Mouse (Mus musculus) olfactory bulb, adult 2 months (tissue): ENCODE results near the gene Tmem117.

Source experiments
- CTCF ChIP-seq: fragments of 200-500 bp; IDR thresholded peaks from 2 replicates; pipeline ENCODE4 v1.5.1; 2012; ENCODE audit warnings: low read depth, mild to moderate bottlenecking, low read length, moderate library complexity; ENCODE audit not compliant: insufficient read depth
- POLR2A ChIP-seq: fragments of 200-500 bp; IDR thresholded peaks from 2 replicates; pipeline ENCODE4 v1.6.1; 2012; ENCODE audit warnings: mild to moderate bottlenecking, low read depth, low read length, moderate library complexity; ENCODE audit not compliant: insufficient read depth

DNA sequence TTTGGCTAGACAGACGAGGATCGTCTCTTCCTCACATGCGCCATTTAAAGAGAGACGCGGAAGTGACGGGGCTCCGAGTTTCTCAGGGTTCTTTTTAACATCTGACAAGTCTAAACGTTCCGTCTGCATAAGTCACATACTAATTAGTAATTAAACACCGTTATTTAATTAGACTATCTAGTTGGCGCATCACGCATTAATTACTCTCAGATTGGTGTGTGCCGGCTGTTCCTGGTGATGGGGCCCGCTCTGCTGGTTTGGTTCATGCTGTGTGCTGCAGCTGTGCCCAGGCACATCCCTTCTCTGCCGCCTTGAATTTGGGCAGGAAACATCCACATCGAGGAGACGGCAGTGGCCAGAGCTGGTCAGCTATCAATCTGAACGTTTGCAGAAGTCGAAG, 142.7 kb downstream of the Tmem117 start:
- TF ChIP-seq CTCF (no peak), POLR2A (no peak)
